Mouse (Mus musculus): ENCODE data around the gene Stt3a.
A peak's percentile ranks its signal among the peaks of the same experiment; 100 is the strongest.

The Stt3a gene

GRCm38 (mm10) chr9:36767203-36768143 lies at the start of gene Stt3a:
Gene Stt3a, minus strand, starts transcription at chr9:36767679.
- DNase-seq = peak; percentile 93 to 95

- DNase-seq = no peak
Observed at GRCm38 (mm10) chr9:36814486-36814885, 47.0 kb upstream of the Stt3a start.

- DNase-seq = no peak
Observed at GRCm38 (mm10) chr9:36808126-36808785, 40.8 kb upstream of the Stt3a start.

GRCm38 (mm10) chr9:36805256-36805975 lies 37.9 kb upstream of the Stt3a start:
- DNase-seq = no peak

GRCm38 (mm10) chr9:36803926-36804325 lies 36.4 kb upstream of the Stt3a start:
- DNase-seq = no peak

GRCm38 (mm10) chr9:36803386-36803785 lies 35.9 kb upstream of the Stt3a start:
- DNase-seq = no peak

- DNase-seq = no peak
Observed at GRCm38 (mm10) chr9:36802951-36803350, 35.5 kb upstream of the Stt3a start.

- DNase-seq = no peak
Observed at GRCm38 (mm10) chr9:36801961-36802360, 34.5 kb upstream of the Stt3a start.

- DNase-seq = peak; percentile 85
Observed at GRCm38 (mm10) chr9:36796781-36797555, 29.5 kb upstream of the Stt3a start, which contains the start of gene Ei24. Gene Ei24, minus strand, starts transcription at chr9:36797393.

- no peak for DNase-seq
Observed at GRCm38 (mm10) chr9:36796224-36796623, 28.7 kb upstream of the Stt3a start.

- no peak for DNase-seq
Observed at GRCm38 (mm10) chr9:36795556-36795955, 28.1 kb upstream of the Stt3a start.

- DNase-seq = no peak
Observed at GRCm38 (mm10) chr9:36794487-36794886, 27.0 kb upstream of the Stt3a start.

- no peak for DNase-seq
Observed at GRCm38 (mm10) chr9:36792191-36792590, 24.7 kb upstream of the Stt3a start.

- no peak for DNase-seq
Observed at GRCm38 (mm10) chr9:36783921-36784320, 16.4 kb upstream of the Stt3a start.

- DNase-seq = peak; percentile 5 to 13
Observed at GRCm38 (mm10) chr9:36769048-36769413, 1.6 kb upstream of the Stt3a start.

GRCm38 (mm10) chr9:36768156-36769047 lies 923 bp upstream of the Stt3a start:
- no peak for DNase-seq

- DNase-seq = no peak
Observed at GRCm38 (mm10) chr9:36764378-36764777, 3.1 kb downstream of the Stt3a start.

GRCm38 (mm10) chr9:36727034-36727755 lies 40.3 kb downstream of the Stt3a start, which contains the start of gene Chek1:
Gene Chek1, minus strand, starts transcription at chr9:36727065.
- no peak for DNase-seq

- DNase-seq = peak; percentile 88 to 89
Observed at GRCm38 (mm10) chr9:36726131-36727033, 41.1 kb downstream of the Stt3a start.

All from B cell, adult 2 months (primary cell).